Mouse (Mus musculus) frontal cortex, adult (tissue): Measurements from ENCODE around the gene Cdc42bpg.

ENCODE experiments used
- ATAC-seq: cut with Nextera tagmentation; 2 replicates; pipeline ENCODE4 v1.9.2; 2017; ENCODE audit warnings: mild to moderate bottlenecking, moderate library complexity, mixed read lengths; ENCODE audit not compliant: low TSS enrichment

The Cdc42bpg gene

GRCm38 (mm10) chr19:6347615-6348014 is 41.4 kb downstream of the Cdc42bpg start:
- ATAC-seq, result no peak

DNA sequence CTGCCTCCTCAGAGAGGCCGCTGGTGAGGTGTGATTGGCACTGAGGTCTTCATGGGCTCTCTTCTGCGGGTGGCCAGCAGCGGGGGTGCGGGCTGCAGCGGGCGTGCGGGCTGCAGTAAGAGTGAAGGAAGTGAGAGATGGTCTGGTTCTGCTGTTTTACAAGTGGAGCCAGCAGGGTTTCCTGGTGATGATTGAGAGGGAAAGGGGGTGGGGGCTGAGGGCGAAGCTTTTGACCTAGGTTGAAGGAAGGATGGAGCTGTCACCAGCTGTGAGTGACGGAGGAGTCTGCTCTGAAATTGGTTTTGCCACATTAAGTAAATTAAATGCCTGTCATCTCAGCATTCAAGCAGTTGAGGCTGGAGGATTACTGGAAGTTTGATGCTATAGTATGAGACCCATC is 42.5 kb downstream of the Cdc42bpg start:
- no peak for ATAC-seq

- no peak for ATAC-seq
Measured at GRCm38 (mm10) chr19:6349215-6349983, 43.1 kb downstream of the Cdc42bpg start.

DNA sequence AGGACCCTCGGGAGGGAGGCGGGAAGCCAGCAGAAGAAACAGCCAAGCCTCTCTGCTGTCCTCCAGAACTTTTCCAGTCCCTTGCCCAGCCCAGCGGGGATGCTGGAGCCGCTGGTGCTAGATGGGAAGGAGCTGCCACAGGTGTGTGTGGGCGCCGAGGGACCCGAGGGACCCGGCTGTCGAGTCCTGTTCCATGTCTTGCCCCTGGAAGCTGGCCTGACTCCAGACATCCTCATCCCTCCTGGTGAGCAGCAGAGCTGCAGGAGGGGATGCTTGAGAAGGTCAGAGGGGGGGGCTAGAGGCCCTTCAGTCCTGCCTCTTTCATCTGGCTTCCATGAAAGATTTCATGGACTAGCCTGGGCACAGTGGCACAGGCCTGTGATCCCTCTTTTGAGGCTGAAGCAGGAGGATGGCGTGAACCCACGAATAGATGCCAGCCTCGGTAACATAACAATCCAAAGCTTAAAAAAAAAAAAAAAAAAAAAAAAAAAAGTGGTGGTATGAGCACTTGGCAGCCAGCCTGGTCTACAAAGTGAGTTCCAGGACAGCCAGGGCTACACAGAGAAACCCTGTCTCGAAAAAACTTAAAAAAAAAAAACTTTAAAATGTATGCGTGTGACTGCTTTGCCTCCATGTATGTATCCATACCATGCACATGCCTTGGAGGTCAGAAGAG is 45.3 kb downstream of the Cdc42bpg start:
- ATAC-seq, result no peak

- ATAC-seq, result no peak
Measured at GRCm38 (mm10) chr19:6352107-6352505, 45.9 kb downstream of the Cdc42bpg start.

GRCm38 (mm10) chr19:6354030-6354429 is 47.8 kb downstream of the Cdc42bpg start:
- no peak for ATAC-seq

DNA sequence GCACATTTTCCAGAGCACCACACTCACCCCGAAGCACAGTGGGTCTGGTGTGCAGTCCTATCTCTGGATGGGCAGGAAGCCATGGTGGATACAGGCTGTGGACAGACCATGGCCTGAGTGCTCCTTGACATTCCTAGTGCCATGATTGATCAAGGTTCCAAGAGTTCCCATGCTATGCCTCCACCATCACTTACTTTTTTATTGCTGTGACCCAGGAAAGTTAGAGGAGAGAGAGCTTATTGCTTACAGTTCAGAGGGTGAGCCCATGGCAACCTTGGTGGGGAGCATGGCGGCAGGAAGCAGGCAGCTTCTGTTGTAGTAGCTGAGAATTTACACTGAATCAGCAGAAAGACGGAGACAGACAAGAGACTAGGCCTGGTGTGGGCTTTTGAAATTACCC is 55.0 kb downstream of the Cdc42bpg start:
- no peak for ATAC-seq

- ATAC-seq, result no peak
Measured at GRCm38 (mm10) chr19:6363091-6363410, 56.8 kb downstream of the Cdc42bpg start.

GRCm38 (mm10) chr19:6363411-6364240 is 57.4 kb downstream of the Cdc42bpg start, which contains the start of gene Sf1:
Gene Sf1 (plus strand): TSS chr19:6363690.
- peak; percentile 92 for ATAC-seq

GRCm38 (mm10) chr19:6364317-6364725 is 58.1 kb downstream of the Cdc42bpg start:
- peak; percentile 29 for ATAC-seq

GRCm38 (mm10) chr19:6364842-6365241 is 58.6 kb downstream of the Cdc42bpg start:
- no peak for ATAC-seq

GRCm38 (mm10) chr19:6370175-6370574 is 63.9 kb downstream of the Cdc42bpg start:
- ATAC-seq, result peak; percentile 57; the same call in 1 of the 2 replicates

GRCm38 (mm10) chr19:6372433-6372832 is 66.2 kb downstream of the Cdc42bpg start:
- ATAC-seq, result no peak

DNA sequence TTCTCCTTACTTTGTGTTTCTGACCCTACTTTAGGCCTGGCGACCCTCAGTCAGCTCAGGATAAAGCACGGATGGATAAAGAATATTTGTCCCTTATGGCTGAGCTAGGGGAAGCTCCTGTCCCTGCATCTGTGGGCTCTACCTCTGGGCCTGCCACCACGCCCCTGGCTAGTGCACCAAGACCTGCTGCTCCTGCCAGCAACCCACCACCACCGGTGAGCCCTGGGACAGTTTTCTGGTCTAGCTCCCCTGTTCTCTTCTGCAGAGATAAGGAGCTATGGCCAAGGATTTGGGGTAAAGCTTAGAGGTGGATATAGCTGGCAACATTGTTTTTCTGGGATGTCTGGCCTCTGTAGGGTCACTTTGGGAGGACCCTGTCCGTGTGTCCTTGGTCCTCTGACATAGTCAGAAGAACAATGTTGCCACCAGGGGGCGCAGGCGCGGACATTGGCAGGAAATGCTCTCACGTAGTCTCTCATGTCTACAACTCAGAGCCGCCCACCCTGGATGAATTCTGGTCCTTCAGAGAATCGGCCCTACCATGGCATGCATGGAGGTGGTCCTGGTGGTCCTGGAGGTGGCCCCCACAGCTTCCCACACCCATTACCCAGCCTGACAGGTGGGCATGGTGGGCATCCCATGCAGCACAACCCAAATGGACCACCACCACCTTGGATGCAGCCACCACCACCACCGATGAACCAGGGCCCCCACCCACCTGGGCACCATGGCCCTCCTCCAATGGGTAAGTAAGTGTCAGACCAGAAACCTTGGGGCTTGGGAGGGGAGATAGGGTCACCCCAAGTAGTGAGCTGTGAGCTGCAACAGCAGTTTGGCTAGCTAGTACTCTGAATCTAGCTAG is 67.5 kb downstream of the Cdc42bpg start:
- ATAC-seq, result no peak

DNA sequence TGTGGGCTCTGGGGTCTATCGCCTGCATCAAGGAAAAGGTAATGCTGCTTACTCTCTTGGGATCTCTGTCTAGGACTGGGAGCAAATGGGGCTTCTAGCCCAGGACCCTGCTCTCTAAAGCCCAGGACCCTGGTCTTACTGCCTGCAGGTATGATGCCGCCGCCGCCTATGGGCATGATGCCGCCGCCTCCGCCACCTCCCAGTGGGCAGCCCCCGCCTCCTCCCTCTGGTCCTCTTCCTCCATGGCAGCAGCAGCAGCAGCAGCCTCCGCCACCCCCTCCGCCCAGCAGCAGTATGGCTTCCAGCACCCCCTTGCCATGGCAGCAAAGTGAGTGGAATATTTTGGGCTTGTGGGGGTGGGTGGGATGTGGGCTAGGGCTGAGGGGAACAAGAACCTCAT is 68.3 kb downstream of the Cdc42bpg start:
- no peak for ATAC-seq
